Mouse (Mus musculus) megakaryocyte-erythroid progenitor cell, adult 5-6 weeks (primary cell): ENCODE measurements around the gene Trappc10. TPM values are rescaled to one million over a fixed set of nuclear protein-coding genes. Genes with fewer than 3 reads are reported as not detected.

Source experiments
- ATAC-seq: replicated peaks from 2 replicates; pipeline ENCODE4 v1.8.0; 2016; ENCODE audit warnings: mild to moderate bottlenecking, inconsistent platforms; ENCODE audit not compliant: severe bottlenecking, poor library complexity, low FRiP score, low TSS enrichment
- total RNA-seq, 2 experiments: library from RNA; stranded (forward) in 1 of 2; stranded (reverse) in 1 of 2; fragments of 200-1000, 215-1000 nt in 1 of 2; fragments of >200 nt in 1 of 2; fragmentation: Nextera tagmentation in 1 of 2; gene quantifications; 2 replicates each; pipeline ENCODE4 v1.2.3; 2014 to 2017

Gene Trappc10
- total RNA-seq, 2 experiments from 2014 or later, result 29.5 to 57.7 TPM

- no peak for ATAC-seq
These were observed 105.5 kb downstream of the Trappc10 start for GRCm38 (mm10) chr10:78138812-78139523.

- no peak for ATAC-seq
These were observed 107.2 kb downstream of the Trappc10 start for GRCm38 (mm10) chr10:78137191-78137590.

Other genes starting within 250 kb of the Trappc10 start
- 40.4 and 44.0 TPM in 2 replicates for gene Pfkl, start 234.6 kb downstream of the Trappc10 start, total RNA-seq (2014; fragmentation: Nextera tagmentation)
- 26.4 and 51.9 TPM in 2 replicates for gene Pfkl, start 234.6 kb downstream of the Trappc10 start, total RNA-seq (2017)
- gene Dnmt3l, start 202.7 kb downstream of the Trappc10 start, total RNA-seq (2014; fragmentation: Nextera tagmentation), result not detected in 2 replicates
- gene Dnmt3l, start 202.7 kb downstream of the Trappc10 start, total RNA-seq (2017), result not detected in 2 replicates
- gene Aire, start 201.0 kb downstream of the Trappc10 start, total RNA-seq (2014; fragmentation: Nextera tagmentation), result not detected in 2 replicates
- gene Aire, start 201.0 kb downstream of the Trappc10 start, total RNA-seq (2017), result not detected in 2 replicates
- 0.37 and 4.9 TPM in 2 replicates for gene Icosl, start 175.3 kb downstream of the Trappc10 start, total RNA-seq (2014; fragmentation: Nextera tagmentation)
- 0.57 and 1.4 TPM in 2 replicates for gene Icosl, start 175.3 kb downstream of the Trappc10 start, total RNA-seq (2017)
- 42.1 and 48.7 TPM in 2 replicates for gene D10Jhu81e, start 74.9 kb downstream of the Trappc10 start, total RNA-seq (2014; fragmentation: Nextera tagmentation)
- gene D10Jhu81e, start 74.9 kb downstream of the Trappc10 start, total RNA-seq (2017), result 94.9 and 103 TPM in 2 replicates
- gene Pwp2, start 59.5 kb downstream of the Trappc10 start, total RNA-seq (2014; fragmentation: Nextera tagmentation), result 25.5 and 31.4 TPM in 2 replicates
- 37.0 and 47.2 TPM in 2 replicates for gene Pwp2, start 59.5 kb downstream of the Trappc10 start, total RNA-seq (2017)
- gene Agpat3, start 107.8 kb upstream of the Trappc10 start, total RNA-seq (2014; fragmentation: Nextera tagmentation), result 20.4 and 22.9 TPM in 2 replicates
- gene Agpat3, start 107.8 kb upstream of the Trappc10 start, total RNA-seq (2017), result 11.6 and 23.9 TPM in 2 replicates
- gene Rrp1, start 168.4 kb upstream of the Trappc10 start, total RNA-seq (2014; fragmentation: Nextera tagmentation), result 202 and 217 TPM in 2 replicates
- 450 and 532 TPM in 2 replicates for gene Rrp1, start 168.4 kb upstream of the Trappc10 start, total RNA-seq (2017)
- gene Cstb, start 181.0 kb upstream of the Trappc10 start, total RNA-seq (2014; fragmentation: Nextera tagmentation), result 55.3 and 72.9 TPM in 2 replicates
- gene Cstb, start 181.0 kb upstream of the Trappc10 start, total RNA-seq (2017), result 28.9 and 35.7 TPM in 2 replicates
- 19.2 and 20.1 TPM in 2 replicates for gene Pdxk, start 220.3 kb upstream of the Trappc10 start, total RNA-seq (2014; fragmentation: Nextera tagmentation)
- gene Pdxk, start 220.3 kb upstream of the Trappc10 start, total RNA-seq (2017), result 8.5 and 16.1 TPM in 2 replicates